Mouse (Mus musculus) limb, embryonic 10.5 days (tissue): ENCODE results near the gene Fbxo41. TPM values are rescaled to one million over a fixed set of nuclear protein-coding genes. Genes with fewer than 3 reads are reported as not detected.

ENCODE experiments used
- DNase-seq: peaks from one replicate; pipeline ENCODE4 v3.0.0-alpha.2; 2017; ENCODE audit warnings: low spot score
- H3K27ac ChIP-seq: fragments of 300-500 bp; sonication (generic); 2 replicates; pipeline ENCODE4 v1.5.1; 2016; ENCODE audit warnings: mild to moderate bottlenecking
- H3K27me3 ChIP-seq: fragments of 300-500 bp; sonication (generic); 2 replicates; pipeline ENCODE4 v1.6.1; 2016; ENCODE audit warnings: low read depth, mild to moderate bottlenecking; ENCODE audit not compliant: poor library complexity, severe bottlenecking
- H3K36me3 ChIP-seq: fragments of 300-500 bp; sonication (generic); 2 replicates; pipeline ENCODE4 v1.6.1; 2016; ENCODE audit warnings: mild to moderate bottlenecking, moderate library complexity
- H3K4me1 ChIP-seq: fragments of 300-500 bp; sonication (generic); 2 replicates; pipeline ENCODE4 v1.6.1; 2016
- H3K4me3 ChIP-seq: fragments of 300-500 bp; sonication (generic); 2 replicates; pipeline ENCODE4 v1.5.1; 2016; ENCODE audit warnings: mild to moderate bottlenecking, moderate library complexity
- H3K9me3 ChIP-seq: fragments of 300-500 bp; sonication (generic); replicated peaks from 2 replicates; pipeline ENCODE4 v1.6.1; 2016; ENCODE audit warnings: mild to moderate bottlenecking
- WGBS: fragments of 180-500 bp; shearing (Covaris S2); methylation state at CpG from one replicate; pipeline ENCODE4 v1.1.7; 2016; 5-methylcytosine and 5-hydroxymethylcytosine counted together
- polyA plus RNA-seq: library from polyadenylated mRNA; unstranded; fragments of >200 nt; fragmentation: Nextera tagmentation; extraction: Ambion mirVana; gene quantifications from 2 replicates; pipeline ENCODE4 v1.2.1, GENCODE M21; 2016

The Fbxo41 gene
- polyA plus RNA-seq: 0.87 and 2.0 TPM in 2 replicates

DNA sequence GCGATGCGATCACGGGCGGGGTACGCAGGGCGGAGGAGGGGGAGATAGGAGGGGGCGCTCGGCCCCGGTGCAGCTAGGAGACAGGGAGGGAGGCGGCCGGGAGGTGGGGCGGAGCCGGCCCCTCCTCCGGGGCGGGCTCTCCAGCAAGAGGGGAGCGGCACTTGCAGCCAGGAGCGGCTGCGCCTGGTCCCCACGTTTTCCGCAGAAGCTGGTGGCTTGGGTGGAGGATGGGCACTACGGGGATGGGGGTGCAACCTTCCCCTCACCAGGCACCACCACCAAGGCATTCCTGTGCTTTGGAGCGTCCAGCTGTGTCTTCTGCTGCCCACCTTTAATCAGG is at the start of gene Fbxo41:
Gene Fbxo41, minus strand, starts transcription at position 84 of the 340 bp plus-strand sequence.
- peak within 1 kb of the TSS; percentile 82 for H3K4me3 ChIP-seq
- H3K4me1 ChIP-seq: peaks cover 26% of the 10 kb centered on the region
- WGBS: 1% methylated on average over 19 of the region's 22 CpGs
- DNase-seq: no peak
- no peaks in the 10 kb centered on the region for H3K36me3 ChIP-seq
- peaks cover 80% of the 10 kb centered on the region for H3K27me3 ChIP-seq
- H3K27ac ChIP-seq: peak within 1 kb of the TSS; percentile 89
- no peaks in the 10 kb centered on the region for H3K9me3 ChIP-seq

- Histone ChIP-seq H3K36me3 (no peaks in the 10 kb centered on the region), H3K4me1 (no peaks in the 10 kb centered on the region), H3K27ac (no peak overlapping the region), H3K27me3 (no peaks in the 10 kb centered on the region), H3K4me3 (no peak overlapping the region), H3K9me3 (no peaks in the 10 kb centered on the region)
- no peak for DNase-seq
- 87% methylated on average over 5 of the region's 5 CpGs for WGBS
Observed at GRCm38 (mm10) chr6:85547642-85548041, 44.8 kb upstream of the Fbxo41 start.

DNA sequence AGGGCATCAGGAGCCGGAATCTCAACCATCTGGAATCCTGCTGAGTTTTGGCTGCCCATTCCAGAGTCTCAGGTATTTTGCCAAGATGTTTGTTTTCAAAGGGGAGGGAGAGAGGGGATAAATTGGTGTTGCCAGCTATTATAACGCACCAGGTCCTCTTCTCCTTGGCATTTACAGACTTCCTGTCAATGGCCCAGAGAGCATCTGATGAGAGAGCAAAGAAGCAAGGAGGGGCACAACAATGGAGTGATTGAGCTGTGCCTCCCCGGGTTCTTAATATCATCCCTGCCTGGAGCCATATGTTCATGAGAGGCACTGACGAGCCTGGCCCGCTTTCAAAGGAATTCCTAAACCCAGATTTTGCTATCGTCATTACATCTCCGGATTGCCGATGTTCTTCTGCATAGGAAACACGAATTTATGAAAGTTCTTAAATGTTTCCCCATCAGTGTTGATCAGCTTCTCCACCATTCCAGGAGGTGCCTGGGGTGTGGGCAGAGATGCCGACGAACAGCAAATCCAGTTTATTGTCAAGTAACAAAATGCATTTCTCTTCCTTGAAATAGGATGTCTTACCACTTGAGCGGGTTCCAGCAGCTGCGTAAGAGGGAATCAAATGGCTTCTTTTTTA is 41.6 kb upstream of the Fbxo41 start:
- DNase-seq: no peak
- no peaks in the 10 kb centered on the region for H3K9me3 ChIP-seq
- no peak overlapping the region for H3K4me3 ChIP-seq
- H3K27ac ChIP-seq: no peak overlapping the region
- no peaks in the 10 kb centered on the region for H3K4me1 ChIP-seq
- no peaks in the 10 kb centered on the region for H3K36me3 ChIP-seq
- WGBS: 82% methylated on average over 13 of the region's 13 CpGs
- no peaks in the 10 kb centered on the region for H3K27me3 ChIP-seq

DNA sequence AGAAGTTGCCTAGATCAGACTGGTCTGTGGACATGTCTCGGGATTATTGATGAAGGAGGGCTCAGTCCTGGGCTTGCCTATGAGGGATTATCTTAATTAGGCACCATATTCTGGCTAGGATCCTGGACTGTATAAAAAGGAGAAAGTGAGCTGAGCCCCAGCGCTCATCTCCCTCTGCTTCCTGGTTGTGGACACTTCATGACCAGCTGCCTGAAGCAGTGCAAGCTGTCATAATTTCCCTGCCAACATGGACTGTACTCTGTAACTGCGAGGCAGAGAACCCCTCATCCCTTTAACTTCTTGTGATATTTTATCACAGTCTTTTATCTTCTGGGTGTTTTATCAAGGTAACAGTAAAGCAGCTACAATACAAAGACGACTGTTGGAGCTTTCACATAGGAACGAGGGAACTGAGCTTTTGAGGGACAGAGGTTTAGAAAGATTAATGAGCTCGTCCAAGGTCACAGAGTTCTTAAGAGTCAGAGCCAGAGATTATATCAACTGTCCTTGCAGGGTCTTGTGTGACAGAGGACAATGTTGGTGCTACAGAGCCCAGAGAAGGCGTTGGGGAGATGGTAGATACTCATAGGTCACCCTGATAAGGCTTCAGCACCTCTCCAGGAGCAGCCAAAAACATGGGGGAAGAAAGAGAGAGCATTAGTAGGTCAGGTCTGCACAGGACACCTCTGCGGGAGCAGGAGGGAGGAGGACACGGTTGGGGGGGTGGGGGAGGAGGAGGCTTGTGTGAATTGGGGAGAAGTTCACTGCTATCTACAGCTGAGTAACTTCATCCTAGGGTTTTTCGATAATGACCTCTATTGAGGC is 40.8 kb upstream of the Fbxo41 start:
- H3K27me3 ChIP-seq: no peaks in the 10 kb centered on the region

DNA sequence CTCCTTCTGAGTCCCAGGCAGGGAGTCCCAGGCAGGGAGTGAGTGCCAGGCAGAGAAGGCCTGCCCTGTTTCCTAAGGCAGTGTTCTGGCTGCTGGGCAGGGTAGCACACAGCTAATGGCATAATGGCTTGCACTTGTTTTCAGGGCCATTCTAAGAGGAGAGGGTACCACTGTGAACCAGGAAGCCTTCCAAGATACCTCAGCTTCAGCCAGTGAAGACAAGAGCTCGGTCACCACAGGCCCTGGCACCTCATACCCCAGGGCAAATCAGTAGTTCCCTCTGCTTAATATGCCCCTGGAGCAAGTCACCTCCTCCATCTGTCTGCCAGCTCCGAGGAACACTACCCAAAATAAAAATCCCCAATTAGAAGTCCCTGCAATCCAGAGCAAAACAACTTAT is 20.0 kb upstream of the Fbxo41 start:
- WGBS: 68% methylated on average over 2 of the region's 2 CpGs
- no peak for DNase-seq
- Histone ChIP-seq H3K27me3 (peaks cover 6% of the 10 kb centered on the region; the same call in 1 of the 2 replicates), H3K27ac (no peak overlapping the region), H3K4me3 (no peak overlapping the region), H3K36me3 (no peaks in the 10 kb centered on the region), H3K9me3 (no peaks in the 10 kb centered on the region), H3K4me1 (no peaks in the 10 kb centered on the region)

More for the DNA sequence above, 40.8 kb upstream of the Fbxo41 start:
- H3K36me3 ChIP-seq: no peaks in the 10 kb centered on the region
- H3K27ac ChIP-seq: no peak overlapping the region
- WGBS: 78% methylated on average over 10 of the region's 10 CpGs
- no peak for DNase-seq
- no peak overlapping the region for H3K4me3 ChIP-seq
- H3K9me3 ChIP-seq: no peaks in the 10 kb centered on the region
- H3K4me1 ChIP-seq: no peaks in the 10 kb centered on the region

GRCm38 (mm10) chr6:85522026-85522425 is 19.2 kb upstream of the Fbxo41 start:
- 87% methylated on average over 5 of the region's 5 CpGs for WGBS
- Histone ChIP-seq H3K9me3 (no peaks in the 10 kb centered on the region), H3K4me1 (no peaks in the 10 kb centered on the region), H3K36me3 (no peaks in the 10 kb centered on the region), H3K27ac (no peak overlapping the region), H3K27me3 (peaks cover 14% of the 10 kb centered on the region; the same call in 1 of the 2 replicates), H3K4me3 (no peak overlapping the region)
- DNase-seq: no peak

- H3K27ac ChIP-seq: no peak overlapping the region
- H3K4me1 ChIP-seq: peaks cover 8% of the 10 kb centered on the region
- DNase-seq: no peak
- H3K4me3 ChIP-seq: no peak overlapping the region
- 62% methylated on average over 5 of the region's 5 CpGs for WGBS
- H3K9me3 ChIP-seq: no peaks in the 10 kb centered on the region
- H3K36me3 ChIP-seq: no peaks in the 10 kb centered on the region
- peaks cover 53% of the 10 kb centered on the region for H3K27me3 ChIP-seq
Observed at GRCm38 (mm10) chr6:85518091-85518693, 15.4 kb upstream of the Fbxo41 start.

- no peak overlapping the region for H3K4me3 ChIP-seq
- peaks cover 75% of the 10 kb centered on the region for H3K27me3 ChIP-seq
- H3K36me3 ChIP-seq: no peaks in the 10 kb centered on the region
- 79% methylated on average over 4 of the region's 4 CpGs for WGBS
- H3K9me3 ChIP-seq: no peaks in the 10 kb centered on the region
- DNase-seq: no peak
- peaks cover 29% of the 10 kb centered on the region for H3K4me1 ChIP-seq
- H3K27ac ChIP-seq: no peak overlapping the region
Observed at GRCm38 (mm10) chr6:85515941-85516340, 13.1 kb upstream of the Fbxo41 start.

- H3K27me3 ChIP-seq: peaks cover 99% of the 10 kb centered on the region
- under 1% methylated on average over 38 of the region's 38 CpGs for WGBS
- H3K4me3 ChIP-seq: peak within 1 kb of the TSS; percentile 51
- peak; percentile 67 for DNase-seq
- H3K27ac ChIP-seq: no peak within 1 kb of the TSS
- H3K4me1 ChIP-seq: peaks cover 34% of the 10 kb centered on the region
- no peaks in the 10 kb centered on the region for H3K9me3 ChIP-seq
- H3K36me3 ChIP-seq: no peaks in the 10 kb centered on the region
Observed at GRCm38 (mm10) chr6:85513531-85513910, 10.7 kb upstream of the Fbxo41 start, which contains the start of gene Egr4. Gene Egr4 (minus strand): TSS chr6:85513589.

DNA sequence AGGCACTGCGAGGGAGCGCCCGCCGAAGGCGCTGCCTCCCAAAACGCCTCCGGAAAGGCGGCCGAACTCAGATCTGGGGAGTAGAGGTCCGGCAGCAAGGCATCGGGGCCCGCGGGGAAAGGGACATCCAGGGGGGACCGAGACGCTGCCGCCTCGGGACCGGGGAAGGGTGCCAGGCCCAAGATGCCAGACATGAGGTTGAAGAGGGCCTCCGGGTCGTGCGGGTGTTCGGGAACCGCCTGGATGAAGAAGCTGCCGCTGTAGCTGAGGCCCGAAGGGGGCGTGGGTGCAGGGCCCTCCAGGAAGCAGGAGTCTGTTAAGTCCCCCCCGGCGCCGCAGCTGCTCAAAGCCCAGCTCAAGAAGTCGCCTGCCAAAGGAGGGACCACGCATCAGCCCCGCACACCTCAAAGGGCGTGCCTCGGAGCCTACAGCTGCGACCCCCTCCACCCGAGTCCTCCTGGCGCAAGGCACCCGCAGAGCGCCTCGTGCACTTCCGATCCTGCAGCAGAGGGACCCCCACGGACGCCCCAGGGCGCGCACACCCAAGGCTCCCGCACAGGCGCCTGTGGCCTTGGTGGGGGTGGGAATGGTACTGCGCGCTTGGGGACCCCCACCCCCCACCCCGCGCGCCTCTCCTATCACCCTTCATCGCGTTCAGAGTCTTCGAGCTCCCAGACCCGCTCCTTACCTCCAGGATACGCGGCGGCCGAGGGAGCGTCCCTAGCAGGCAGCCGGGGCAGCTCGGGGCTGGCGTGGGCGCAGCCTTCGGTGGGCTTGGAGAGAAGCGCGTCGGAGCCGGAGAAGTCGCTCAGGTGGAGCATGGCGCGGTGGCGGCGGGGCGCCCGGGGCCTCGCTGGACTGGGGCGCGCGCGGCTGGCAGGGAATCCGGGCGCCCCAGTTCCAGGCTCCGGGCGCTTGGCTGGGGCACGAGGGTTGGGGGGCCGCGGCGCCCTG is 10.1 kb upstream of the Fbxo41 start:
- Histone ChIP-seq H3K9me3 (no peaks in the 10 kb centered on the region), H3K27ac (no peak overlapping the region), H3K4me3 (peak overlapping the region; percentile 51), H3K36me3 (no peaks in the 10 kb centered on the region), H3K4me1 (peaks cover 34% of the 10 kb centered on the region), H3K27me3 (peaks cover 100% of the 10 kb centered on the region)
- peak; percentile 64 for DNase-seq
- WGBS: 1% methylated on average over 90 of the region's 90 CpGs

- Histone ChIP-seq H3K9me3 (no peaks in the 10 kb centered on the region), H3K27me3 (peaks cover 100% of the 10 kb centered on the region), H3K4me3 (peak overlapping the region; percentile 51), H3K36me3 (no peaks in the 10 kb centered on the region), H3K27ac (no peak overlapping the region), H3K4me1 (peaks cover 34% of the 10 kb centered on the region)
- peak; percentile 47 for DNase-seq
- under 1% methylated on average over 36 of the region's 36 CpGs for WGBS
Observed at GRCm38 (mm10) chr6:85512056-85512440, 9.3 kb upstream of the Fbxo41 start.

GRCm38 (mm10) chr6:85511286-85512055 is 8.7 kb upstream of the Fbxo41 start:
- peak; percentile 78 for DNase-seq
- WGBS: 1% methylated on average over 88 of the region's 88 CpGs
- Histone ChIP-seq H3K4me3 (peak overlapping the region; percentile 51), H3K9me3 (no peaks in the 10 kb centered on the region), H3K27me3 (peaks cover 99% of the 10 kb centered on the region), H3K4me1 (peaks cover 34% of the 10 kb centered on the region), H3K36me3 (no peaks in the 10 kb centered on the region), H3K27ac (no peak overlapping the region)
